ENCODE assay signal across 31 mouse cellular contexts in genomic region chr7:16033059-16033458, GRCm38 (mm10). TPM values are rescaled to one million over a fixed set of nuclear protein-coding genes. Genes with fewer than 3 reads are reported as not detected.
DNase-seq lines count a peak whose midpoint lies in the region; ATAC-seq and TF ChIP-seq lines count a peak whose summit lies in the region.
"Had no signal": no experiment of that assay in that cellular context is flagged by ENCODE, and none has a peak within 500 bp of the region (broad histone marks: within the 10 kb centered on the region; RNA-seq: fewer than 3 reads in every experiment).

No protein-coding gene starts in this region.

- no peak for ATAC-seq in kidney, postnatal 0 days (replicated peaks; ENCODE audit: low FRiP score, low read depth)
- ATAC-seq in megakaryocyte-erythroid progenitor cell, adult 5-6 weeks (replicated peaks; ENCODE audit: low FRiP score, low TSS enrichment, poor library complexity, severe bottlenecking) = 0 out of 2 replicates have a peak, but pooled peaks have one; percentile 26
- ATAC-seq: activated CD4-positive, CD25-positive, alpha-beta regulatory T cell, adult 4 months; CD4-positive, CD25-positive, alpha-beta regulatory T cell, adult 4 months; forebrain, embryonic 14.5 days had no signal

- no peak for TF ChIP-seq CTCF in kidney, postnatal 0 days (IDR thresholded peaks at IDR 0.05; ENCODE audit: low read depth)

- 0 out of 2 replicates have a peak overlapping the region, but pooled peaks have one; percentile 42 for H3K27ac ChIP-seq in kidney, postnatal 0 days
- H3K27ac ChIP-seq: heart, adult 2 months; hindbrain, embryonic 14.5 days; layer of hippocampus, adult 2 months; limb, embryonic 13.5 days; liver, embryonic 14.5 days; lung, embryonic 15.5 days; neural tube, embryonic 15.5 days had no signal

- H3K4me3 ChIP-seq in kidney, postnatal 0 days (replicated peaks; ENCODE audit: low read depth, low read length) = no peak overlapping the region
- H3K4me3 ChIP-seq: heart, adult 2 months; heart, embryonic 12.5 days; layer of hippocampus, adult 2 months; limb, embryonic 13.5 days; lung, embryonic 15.5 days; megakaryocyte, embryonic 14.5 days; neural tube, embryonic 15.5 days had no signal

- no peaks in the 10 kb centered on the region for H3K9me3 ChIP-seq in kidney, postnatal 0 days (replicated peaks; ENCODE audit: low read length)
- H3K9me3 ChIP-seq: heart, embryonic 12.5 days; limb, embryonic 13.5 days; lung, embryonic 15.5 days; megakaryocyte, embryonic 14.5 days; neural tube, embryonic 15.5 days had no signal

- H3K9ac ChIP-seq in kidney, postnatal 0 days (ENCODE audit: low read depth, low read length) = no peak overlapping the region
- H3K9ac ChIP-seq: heart, embryonic 12.5 days; hindbrain, embryonic 14.5 days; limb, embryonic 13.5 days; liver, embryonic 14.5 days; lung, embryonic 15.5 days; neural tube, embryonic 15.5 days had no signal

- H3K36me3 ChIP-seq in kidney, postnatal 0 days (ENCODE audit: insufficient read depth, low read length) = no peaks in the 10 kb centered on the region
- H3K36me3 ChIP-seq: neural tube, embryonic 15.5 days had no signal

- no peaks in the 10 kb centered on the region for H3K4me1 ChIP-seq in kidney, postnatal 0 days (replicated peaks; ENCODE audit: insufficient read depth, low read length)

- H3K27me3 ChIP-seq in kidney, postnatal 0 days (ENCODE audit: insufficient read depth, low read length) = no peaks in the 10 kb centered on the region
- H3K27me3 ChIP-seq: heart, embryonic 12.5 days; limb, embryonic 13.5 days; lung, embryonic 15.5 days; megakaryocyte, embryonic 14.5 days; neural tube, embryonic 15.5 days had no signal

- DNase-seq in kidney, postnatal 0 days (ENCODE audit: low spot score) = no peak
- DNase-seq in kidney, adult 9 months = no peak
- peak; percentile 16 for DNase-seq in urinary bladder, adult 2 months (ENCODE audit: low spot score)
- DNase-seq in urinary bladder, postnatal 14 days (ENCODE audit: low spot score) = no peak
- DNase-seq in Muller cell, postnatal 12 days (ENCODE audit: inconsistent ontology term) = no peak
- no peak for DNase-seq in ovary, postnatal 36 days (ENCODE audit: low spot score)
- DNase-seq: adrenal gland, adult 2 months; adrenal gland, postnatal 36 days; cerebellum, adult 18-20 months; cerebellum, postnatal 14 days; gastrocnemius, postnatal 25 days; heart, adult 2 months; kidney, adult 8-10 months; midbrain, embryonic 14.5 days; right cerebral cortex, postnatal 25 days; spleen, adult 18-20 months had no signal

- no peak overlapping the region for H3K4me2 ChIP-seq in kidney, postnatal 0 days (ENCODE audit: low read length)
- H3K4me2 ChIP-seq: heart, embryonic 12.5 days; hindbrain, embryonic 14.5 days; limb, embryonic 13.5 days; lung, embryonic 15.5 days; neural tube, embryonic 15.5 days had no signal

- 88% methylated on average over 1 of the region's 1 CpGs for WGBS in kidney, postnatal 0 days

RNA-seq across cellular contexts. Expression of gene Bicra, which starts 14.7 kb away (rescaled TPM):
- polyA plus RNA-seq in kidney, postnatal 0 days (2015; fragmentation: Nextera tagmentation; extraction: Ambion mirVana) = 3.2 and 3.3 TPM in 2 replicates
- polyA plus RNA-seq in urinary bladder, adult 2 months (2012; rRNA removed) = 3.3 and 7.9 TPM in 2 replicates
- total RNA-seq in megakaryocyte-erythroid progenitor cell, adult 5-6 weeks (2014; fragmentation: Nextera tagmentation) = 12.6 and 21.3 TPM in 2 replicates
- total RNA-seq in megakaryocyte-erythroid progenitor cell, adult 5-6 weeks (2017) = 0.15 and 1.8 TPM in 2 replicates

RNA-seq across cellular contexts. Expression of gene Zfp541, which starts 28.6 kb away (rescaled TPM):
- polyA plus RNA-seq in kidney, postnatal 0 days (2015; fragmentation: Nextera tagmentation; extraction: Ambion mirVana) = 0.05 TPM in 2 replicates
- 0.06 and 0.07 TPM in 2 replicates for polyA plus RNA-seq in urinary bladder, adult 2 months (2012; rRNA removed)
- not detected in 2 replicates for total RNA-seq in megakaryocyte-erythroid progenitor cell, adult 5-6 weeks (2014; fragmentation: Nextera tagmentation)
- not detected in 2 replicates for total RNA-seq in megakaryocyte-erythroid progenitor cell, adult 5-6 weeks (2017)
- total RNA-seq: gastrocnemius, postnatal 25 days; heart, adult 2 months; hematopoietic stem cell, adult 5-6 weeks had no signal
- polyA plus RNA-seq: CD4-positive, CD25-positive, alpha-beta regulatory T cell, adult 4 months; embryonic facial prominence, embryonic 11.5 days; forebrain, embryonic 14.5 days; heart, postnatal 0 days; lung, embryonic 15.5 days had no signal
